8 mouse cellular contexts compared by ENCODE assay signal in the genomic region with DNA sequence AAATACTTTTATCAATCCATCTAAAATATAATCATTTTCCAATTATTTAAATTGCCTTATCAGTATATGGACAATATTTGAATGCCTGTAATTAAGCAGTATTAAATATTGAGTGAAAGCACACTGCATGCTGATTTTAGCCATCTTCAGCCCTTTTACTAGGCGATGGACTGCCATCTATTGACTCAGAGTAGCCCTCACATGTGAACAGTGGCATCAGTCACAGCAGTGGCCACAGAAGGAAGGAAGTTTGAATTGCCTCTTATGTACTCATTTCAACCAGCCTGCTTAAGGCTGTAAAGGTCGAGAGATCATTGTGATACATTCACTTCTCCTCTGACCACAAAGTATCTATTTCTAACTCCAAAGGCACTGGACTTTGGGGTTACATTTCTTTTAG.
DNase-seq lines count a peak whose midpoint lies in the region; ATAC-seq and TF ChIP-seq lines count a peak whose summit lies in the region.
"Had no signal": no experiment of that assay in that cellular context is flagged by ENCODE, and none has a peak within 500 bp of the region (broad histone marks: within the 10 kb centered on the region; RNA-seq: fewer than 3 reads in every experiment).

No protein-coding gene starts in this region.

- H3K4me1 ChIP-seq in hindbrain, postnatal 0 days (ENCODE audit: insufficient read depth, low read length): peaks cover 10% of the 10 kb centered on the region
- H3K4me1 ChIP-seq in hindbrain, embryonic 16.5 days (ENCODE audit: control insufficient read depth, insufficient read depth, low read depth, low read length): peaks cover 8% of the 10 kb centered on the region

- no peaks in the 10 kb centered on the region for H3K9me3 ChIP-seq in hindbrain, postnatal 0 days (ENCODE audit: low read length)
- H3K9me3 ChIP-seq in hindbrain, embryonic 16.5 days (ENCODE audit: control insufficient read depth, low read length): no peaks in the 10 kb centered on the region
- H3K9me3 ChIP-seq: heart, embryonic 13.5 days had no signal

- H3K36me3 ChIP-seq in hindbrain, postnatal 0 days (ENCODE audit: insufficient read depth, low read length): no peaks in the 10 kb centered on the region
- H3K36me3 ChIP-seq in hindbrain, embryonic 16.5 days (ENCODE audit: control insufficient read depth, insufficient read depth, low read length): no peaks in the 10 kb centered on the region
- H3K36me3 ChIP-seq: heart, embryonic 13.5 days had no signal

- no peak overlapping the region for H3K4me2 ChIP-seq in hindbrain, postnatal 0 days (ENCODE audit: low read depth, low read length)
- no peak overlapping the region for H3K4me2 ChIP-seq in hindbrain, embryonic 16.5 days (ENCODE audit: low read length)
- H3K4me2 ChIP-seq: heart, embryonic 13.5 days had no signal

- peak; percentile 76 for TF ChIP-seq CTCF in hindbrain, postnatal 0 days (IDR thresholded peaks at IDR 0.05; ENCODE audit: low read depth)

- no peak overlapping the region for H3K4me3 ChIP-seq in hindbrain, postnatal 0 days (ENCODE audit: low read length)
- H3K4me3 ChIP-seq in hindbrain, embryonic 16.5 days (ENCODE audit: low read length): no peak overlapping the region
- H3K4me3 ChIP-seq: heart, embryonic 13.5 days had no signal

- peak; percentile 60 for DNase-seq in hindbrain, postnatal 0 days (ENCODE audit: low spot score)
- DNase-seq in spleen, postnatal 36 days (ENCODE audit: low spot score in 2 of 2): peak; percentile 76 to 83
- no peak for DNase-seq in spleen, postnatal 10 days (ENCODE audit: low spot score in 2 of 2)
- DNase-seq in urinary bladder, adult 2 months (ENCODE audit: low spot score): no peak

- ATAC-seq in hindbrain, postnatal 0 days: no peak
- ATAC-seq in hindbrain, embryonic 16.5 days: no peak
- ATAC-seq in granulocyte monocyte progenitor cell, adult 5-6 weeks (replicated peaks; ENCODE audit: poor library complexity, severe bottlenecking): peak; percentile 89
- ATAC-seq in activated CD4-positive, CD25-positive, alpha-beta regulatory T cell, adult 4 months: no peak

- no peak overlapping the region for H3K27ac ChIP-seq in hindbrain, postnatal 0 days
- no peak overlapping the region for H3K27ac ChIP-seq in hindbrain, embryonic 16.5 days (ENCODE audit: low read depth, low read length)
- H3K27ac ChIP-seq: heart, embryonic 13.5 days had no signal

- WGBS in hindbrain, postnatal 0 days: 43% methylated on average over 2 of the region's 2 CpGs
- WGBS in hindbrain, embryonic 16.5 days: 38% methylated on average over 2 of the region's 2 CpGs

- no peak overlapping the region for H3K9ac ChIP-seq in hindbrain, postnatal 0 days (replicated peaks; ENCODE audit: low read length)
- H3K9ac ChIP-seq in hindbrain, embryonic 16.5 days (ENCODE audit: low read depth, low read length): no peak overlapping the region
- H3K9ac ChIP-seq: heart, embryonic 13.5 days had no signal

- no peaks in the 10 kb centered on the region for H3K27me3 ChIP-seq in hindbrain, postnatal 0 days (ENCODE audit: insufficient read depth, low read length)
- H3K27me3 ChIP-seq in hindbrain, embryonic 16.5 days (replicated peaks; ENCODE audit: control insufficient read depth, insufficient read depth, low read length): no peaks in the 10 kb centered on the region
- H3K27me3 ChIP-seq: heart, embryonic 13.5 days had no signal

Comparison
In these comparisons a context has a peak if more than half of its experiments do, and no peak if none do; other contexts are left out.
1. DNase-seq: peak in hindbrain, postnatal 0 days (single experiment) and spleen, postnatal 36 days (2 of 2); none in spleen, postnatal 10 days (0 of 2) and urinary bladder, adult 2 months (single experiment).